Mouse (Mus musculus) heart, postnatal 0 days (tissue): ENCODE data around the gene Cx3cl1.

Source experiments
- CTCF ChIP-seq: IDR thresholded peaks from 2 replicates; pipeline ENCODE4 v1.5.1; 2016; ENCODE audit warnings: antibody characterized with exemption, control low read depth, low read depth
- EP300 ChIP-seq: IDR thresholded peaks from 2 replicates; pipeline ENCODE4 v1.6.1; 2016; ENCODE audit warnings: antibody characterized with exemption, low read depth

DNA sequence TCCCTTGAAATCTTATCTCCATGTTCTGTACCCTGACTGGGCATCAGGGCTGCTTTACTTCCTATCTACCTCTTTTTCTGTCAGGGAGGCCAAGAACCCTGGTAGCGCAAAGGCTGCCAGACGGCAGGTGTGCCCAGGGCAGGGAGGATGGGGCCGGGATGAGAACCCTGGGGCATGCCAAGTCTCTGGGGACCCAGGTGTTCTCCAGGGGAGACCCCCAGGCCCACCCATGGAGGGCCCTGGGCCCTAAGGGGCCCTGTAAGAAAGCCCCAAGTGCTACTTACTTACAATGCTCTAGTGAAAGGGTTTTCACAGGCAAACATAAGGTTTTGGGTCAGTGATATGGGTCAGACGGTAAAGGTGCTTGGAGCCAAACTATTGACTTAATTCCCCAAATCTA lies 30.1 kb upstream of the Cx3cl1 start:
- TF ChIP-seq CTCF = no peak
- no peak for TF ChIP-seq EP300
